In the genomic region with DNA sequence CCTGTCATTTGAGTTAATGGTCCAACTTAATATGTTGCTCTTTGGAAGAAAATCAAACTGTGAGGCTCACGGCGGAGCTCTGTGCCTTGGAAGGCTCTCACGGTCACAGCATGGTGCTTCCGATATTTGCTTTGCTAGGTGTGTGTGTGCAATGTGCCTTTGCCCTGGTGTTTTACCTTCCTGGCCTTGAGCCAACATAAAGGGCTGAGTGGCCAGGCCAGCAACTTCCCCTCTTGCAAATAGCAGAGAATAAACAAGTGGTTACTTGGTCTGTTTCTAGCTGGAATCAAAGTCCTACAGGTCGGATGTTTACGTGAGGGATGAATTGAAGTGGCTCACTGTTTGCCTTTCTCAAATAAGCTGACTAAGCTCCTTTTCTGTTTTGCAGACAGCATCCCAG, we compare ENCODE assay signal across 15 mouse cellular contexts. TPM values are rescaled to one million over a fixed set of nuclear protein-coding genes. Genes with fewer than 3 reads are reported as not detected.
DNase-seq lines count a peak whose midpoint lies in the region; ATAC-seq and TF ChIP-seq lines count a peak whose summit lies in the region.
"Had no signal": no experiment of that assay in that cellular context is flagged by ENCODE, and none has a peak within 500 bp of the region (broad histone marks: within the 10 kb centered on the region; RNA-seq: fewer than 3 reads in every experiment).

No protein-coding gene starts in this region.

- peak; percentile 16 for DNase-seq in embryonic facial prominence, embryonic 14.5 days (ENCODE audit: low spot score)
- DNase-seq in embryonic facial prominence, embryonic 10.5 days (ENCODE audit: low spot score), result no peak
- no peak for DNase-seq in liver, embryonic 13.5 days
- DNase-seq in lung, postnatal 36 days, result peak; percentile 77
- DNase-seq in layer of hippocampus, postnatal 25 days (ENCODE audit: extremely low spot score in 1 of 2, low spot score in 1 of 2), result no peak
- DNase-seq in left cerebral cortex, postnatal 36 days (ENCODE audit: low spot score in 2 of 2), result no peak
- no peak for DNase-seq in left cerebral cortex, adult 11 months (ENCODE audit: low spot score)
- DNase-seq: adrenal gland, postnatal 36 days; right cerebral cortex, postnatal 4 days had no signal

- TF ChIP-seq CTCF in intestine, postnatal 0 days (IDR thresholded peaks at IDR 0.05; ENCODE audit: low read depth), result no peak

- no peaks in the 10 kb centered on the region for H3K36me3 ChIP-seq in embryonic facial prominence, embryonic 14.5 days (ENCODE audit: control insufficient read depth, insufficient read depth, low read length)
- H3K36me3 ChIP-seq in embryonic facial prominence, embryonic 10.5 days (replicated peaks), result no peaks in the 10 kb centered on the region
- no peaks in the 10 kb centered on the region for H3K36me3 ChIP-seq in intestine, postnatal 0 days (ENCODE audit: control insufficient read depth, insufficient read depth)
- no peaks in the 10 kb centered on the region for H3K36me3 ChIP-seq in liver, embryonic 13.5 days
- H3K36me3 ChIP-seq: midbrain, embryonic 12.5 days had no signal

- 65% methylated on average over 6 of the region's 6 CpGs for WGBS in embryonic facial prominence, embryonic 14.5 days
- 83% methylated on average over 6 of the region's 6 CpGs for WGBS in embryonic facial prominence, embryonic 10.5 days
- WGBS in intestine, postnatal 0 days, result 17% methylated on average over 6 of the region's 6 CpGs
- 70% methylated on average over 6 of the region's 6 CpGs for WGBS in liver, embryonic 13.5 days (ENCODE audit: insufficient replicate concordance)

- no peak overlapping the region for H3K4me3 ChIP-seq in embryonic facial prominence, embryonic 14.5 days (ENCODE audit: low read depth, low read length)
- no peak overlapping the region for H3K4me3 ChIP-seq in embryonic facial prominence, embryonic 10.5 days
- no peak overlapping the region for H3K4me3 ChIP-seq in intestine, postnatal 0 days (ENCODE audit: low read depth, low read length)
- no peak overlapping the region for H3K4me3 ChIP-seq in liver, embryonic 13.5 days (replicated peaks)
- H3K4me3 ChIP-seq: midbrain, embryonic 12.5 days had no signal

- no peak overlapping the region for H3K4me2 ChIP-seq in embryonic facial prominence, embryonic 14.5 days (ENCODE audit: low read depth, low read length)
- H3K4me2 ChIP-seq in intestine, postnatal 0 days (replicated peaks; ENCODE audit: low read depth), result no peak overlapping the region
- no peak overlapping the region for H3K4me2 ChIP-seq in liver, embryonic 13.5 days
- H3K4me2 ChIP-seq: heart, embryonic 11.5 days; hindbrain, embryonic 14.5 days; midbrain, embryonic 12.5 days had no signal

- intact Hi-C loops in left cerebral cortex, postnatal 36 days (cut with DNase I), result no loop called here

- H3K9me3 ChIP-seq in embryonic facial prominence, embryonic 14.5 days (ENCODE audit: control insufficient read depth, low read length), result no peaks in the 10 kb centered on the region
- H3K9me3 ChIP-seq in embryonic facial prominence, embryonic 10.5 days, result no peaks in the 10 kb centered on the region
- H3K9me3 ChIP-seq in intestine, postnatal 0 days (ENCODE audit: control insufficient read depth), result no peaks in the 10 kb centered on the region
- H3K9me3 ChIP-seq in liver, embryonic 13.5 days (replicated peaks), result no peaks in the 10 kb centered on the region
- H3K9me3 ChIP-seq: midbrain, embryonic 12.5 days had no signal

- no peaks in the 10 kb centered on the region for H3K4me1 ChIP-seq in embryonic facial prominence, embryonic 14.5 days (ENCODE audit: control insufficient read depth, insufficient read depth, low read length)
- peaks cover 4% of the 10 kb centered on the region; the same call in 1 of the 2 replicates for H3K4me1 ChIP-seq in embryonic facial prominence, embryonic 10.5 days
- H3K4me1 ChIP-seq in intestine, postnatal 0 days (replicated peaks; ENCODE audit: control insufficient read depth, insufficient read depth, low read length), result no peaks in the 10 kb centered on the region; the same call in 1 of the 2 replicates
- H3K4me1 ChIP-seq in liver, embryonic 13.5 days (replicated peaks), result no peaks in the 10 kb centered on the region
- H3K4me1 ChIP-seq: midbrain, embryonic 12.5 days had no signal

- H3K27ac ChIP-seq in embryonic facial prominence, embryonic 14.5 days (replicated peaks; ENCODE audit: low read depth, low read length), result no peak overlapping the region
- no peak overlapping the region for H3K27ac ChIP-seq in embryonic facial prominence, embryonic 10.5 days (replicated peaks)
- no peak overlapping the region; the same call in 1 of the 2 replicates for H3K27ac ChIP-seq in intestine, postnatal 0 days (ENCODE audit: low read depth, low read length)
- no peak overlapping the region for H3K27ac ChIP-seq in liver, embryonic 13.5 days
- H3K27ac ChIP-seq: hindbrain, embryonic 14.5 days; midbrain, embryonic 12.5 days had no signal

- H3K9ac ChIP-seq in embryonic facial prominence, embryonic 14.5 days (ENCODE audit: low read depth, low read length), result no peak overlapping the region
- H3K9ac ChIP-seq in intestine, postnatal 0 days (ENCODE audit: low read depth, low read length), result no peak overlapping the region
- no peak overlapping the region for H3K9ac ChIP-seq in liver, embryonic 13.5 days
- H3K9ac ChIP-seq: hindbrain, embryonic 14.5 days; midbrain, embryonic 12.5 days had no signal

- ATAC-seq in embryonic facial prominence, embryonic 14.5 days (ENCODE audit: low read depth), result no peak
- ATAC-seq in intestine, postnatal 0 days, result peak; percentile 88
- ATAC-seq in liver, embryonic 13.5 days (ENCODE audit: low read depth), result peak; percentile 51; the same call in 1 of the 2 replicates
- ATAC-seq: Patski had no signal

- H3K27me3 ChIP-seq in embryonic facial prominence, embryonic 14.5 days (replicated peaks; ENCODE audit: control insufficient read depth, insufficient read depth, low read length), result no peaks in the 10 kb centered on the region
- no peaks in the 10 kb centered on the region for H3K27me3 ChIP-seq in embryonic facial prominence, embryonic 10.5 days (replicated peaks; ENCODE audit: low read depth, poor library complexity, severe bottlenecking)
- no peaks in the 10 kb centered on the region for H3K27me3 ChIP-seq in intestine, postnatal 0 days (replicated peaks; ENCODE audit: control insufficient read depth, insufficient read depth, low read length)
- no peaks in the 10 kb centered on the region for H3K27me3 ChIP-seq in liver, embryonic 13.5 days
- H3K27me3 ChIP-seq: midbrain, embryonic 12.5 days; Patski had no signal

RNA-seq across cellular contexts. Expression of gene Arrdc4, which starts 52.1 kb away (rescaled TPM):
- 22.9 and 25.5 TPM in 2 replicates for polyA plus RNA-seq in embryonic facial prominence, embryonic 14.5 days (2014; fragmentation: Nextera tagmentation; extraction: Ambion mirVana)
- polyA plus RNA-seq in embryonic facial prominence, embryonic 10.5 days (2016; fragmentation: Nextera tagmentation; extraction: Ambion mirVana), result 15.3 and 16.2 TPM in 2 replicates
- 104 and 107 TPM in 2 replicates for polyA plus RNA-seq in intestine, postnatal 0 days (2015; fragmentation: Nextera tagmentation; extraction: Ambion mirVana)
- 3.5 and 3.7 TPM in 2 replicates for polyA plus RNA-seq in liver, embryonic 13.5 days (2015; fragmentation: Nextera tagmentation; extraction: Ambion mirVana)
- 10 to 100 TPM; 13.3 to 13.6 TPM for total RNA-seq in layer of hippocampus, postnatal 25 days (2021)
- 1 to 10 TPM; 7.1 to 7.5 TPM for total RNA-seq in left cerebral cortex, postnatal 36 days (2021)
- polyA plus RNA-seq: C2C12 had no signal

Comparison
In these comparisons a context has a peak if more than half of its experiments do, and no peak if none do; other contexts are left out.
1. DNase-seq: peak in embryonic facial prominence, embryonic 14.5 days (single experiment) and lung, postnatal 36 days (single experiment); none in embryonic facial prominence, embryonic 10.5 days (single experiment), liver, embryonic 13.5 days (single experiment), layer of hippocampus, postnatal 25 days (0 of 2), left cerebral cortex, postnatal 36 days (0 of 2) and left cerebral cortex, adult 11 months (single experiment).